Mouse (Mus musculus): ENCODE measurements at regions not wholly inside any gene's neighbourhood (a gene's known extent, or its start where the extent isn't known, plus 50 kb on each side); places are given as distances from the start of the nearest gene placed in this dataset.
A peak's percentile ranks its signal among the peaks of the same experiment; 100 is the strongest.

DNA sequence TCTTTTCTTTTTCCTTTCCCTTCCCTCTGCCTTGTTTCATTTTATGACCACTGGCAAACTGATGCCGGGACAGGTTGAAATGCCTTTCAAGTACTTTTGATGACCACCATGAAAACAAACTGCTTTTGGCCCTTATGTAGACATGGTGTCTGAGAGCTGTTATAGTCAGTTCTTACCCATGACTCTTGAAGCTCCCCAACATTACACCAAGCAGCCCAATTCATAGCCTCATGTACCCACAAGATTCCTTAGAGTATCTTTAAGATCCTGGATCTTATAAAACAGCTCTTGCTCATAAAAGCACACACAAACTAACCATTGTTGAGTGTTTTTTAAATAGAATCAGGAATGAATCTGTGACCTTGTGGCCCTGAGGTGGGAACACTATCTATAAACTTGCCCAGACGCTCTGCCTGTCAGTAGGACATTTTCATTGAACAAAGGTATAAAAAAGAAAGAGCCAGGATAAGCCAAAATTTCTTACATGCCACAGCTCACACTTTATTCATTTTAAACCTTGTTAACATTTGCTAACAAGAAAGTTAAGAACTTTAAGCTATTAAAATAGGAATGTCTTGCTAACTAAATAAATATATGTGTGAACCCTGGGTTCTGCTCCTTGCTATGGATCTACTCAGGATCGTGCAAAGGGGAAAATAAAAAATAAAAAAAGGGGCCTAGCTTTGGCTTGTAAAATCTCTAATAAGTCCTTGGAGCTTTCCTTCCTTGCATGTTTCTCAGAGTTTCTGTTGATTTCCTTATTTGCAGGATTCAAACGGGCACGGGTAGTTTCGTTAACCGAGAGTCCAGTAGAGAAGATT is 375.9 kb upstream of the Btbd3 start:
- Histone ChIP-seq H3K4me3 (no peak overlapping the region), H3K27ac (replicated peaks) (no peak overlapping the region), H3K9me3 (no peaks in the 10 kb centered on the region), H3K36me3 (replicated peaks) (no peaks in the 10 kb centered on the region), H3K4me1 (no peaks in the 10 kb centered on the region), H3K27me3 (replicated peaks; ENCODE audit: low read depth, poor library complexity, severe bottlenecking) (no peaks in the 10 kb centered on the region)
- no peak for DNase-seq (ENCODE audit: low spot score)
- 92% methylated on average over 7 of the region's 7 CpGs for WGBS

DNA sequence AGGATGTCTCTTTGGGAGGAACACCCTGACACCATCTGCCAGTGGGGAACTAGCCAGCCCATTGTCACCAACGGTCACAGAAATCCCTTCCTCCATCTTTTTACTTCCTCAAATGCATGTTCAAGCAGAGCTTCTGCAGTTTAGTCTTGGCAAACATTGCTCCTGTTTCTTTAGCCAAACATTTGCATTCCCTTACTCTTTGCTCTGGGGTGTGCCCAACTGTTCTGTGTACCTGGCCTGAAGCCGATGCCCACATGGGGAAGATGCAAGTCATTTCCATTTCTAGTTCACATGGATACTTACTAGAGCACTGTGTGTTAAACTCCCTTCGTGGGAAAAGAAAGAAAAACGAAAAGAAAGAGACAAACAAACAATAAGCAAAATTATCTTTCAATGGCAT is 386.7 kb upstream of the Btbd3 start:
- H3K4me1 ChIP-seq = no peaks in the 10 kb centered on the region
- H3K27me3 ChIP-seq (replicated peaks; ENCODE audit: low read depth, poor library complexity, severe bottlenecking) = no peaks in the 10 kb centered on the region
- DNase-seq (ENCODE audit: low spot score) = no peak
- H3K4me3 ChIP-seq = no peak overlapping the region
- WGBS = 83% methylated on average over 4 of the region's 4 CpGs
- H3K9me3 ChIP-seq = no peaks in the 10 kb centered on the region
- no peak overlapping the region for H3K27ac ChIP-seq (replicated peaks)
- H3K36me3 ChIP-seq (replicated peaks) = no peaks in the 10 kb centered on the region

DNA sequence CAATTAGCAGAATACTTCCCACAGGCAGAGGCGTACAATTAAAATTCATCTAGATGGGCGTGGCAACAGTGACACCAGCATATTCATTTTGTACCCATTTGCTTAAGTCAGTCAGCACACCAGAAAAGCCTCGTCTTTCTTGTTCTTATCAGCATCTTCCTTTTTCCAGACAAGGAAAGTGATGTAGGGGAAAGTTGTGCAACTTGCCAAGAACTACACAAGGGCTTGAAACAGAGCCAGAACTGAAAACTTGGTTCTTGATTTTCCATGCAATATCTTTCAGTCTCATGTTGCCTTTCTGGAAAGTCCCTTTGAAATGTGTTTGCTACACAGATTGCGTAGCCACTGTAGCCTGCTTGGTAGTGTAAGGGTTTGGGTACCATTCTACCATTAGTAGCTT is 401.9 kb upstream of the Btbd3 start:
- Histone ChIP-seq H3K27ac (replicated peaks) (no peak overlapping the region), H3K4me3 (no peak overlapping the region), H3K9me3 (no peaks in the 10 kb centered on the region), H3K27me3 (replicated peaks; ENCODE audit: low read depth, poor library complexity, severe bottlenecking) (no peaks in the 10 kb centered on the region), H3K36me3 (replicated peaks) (no peaks in the 10 kb centered on the region), H3K4me1 (no peaks in the 10 kb centered on the region)
- no peak for DNase-seq (ENCODE audit: low spot score)
- 85% methylated on average over 4 of the region's 4 CpGs for WGBS

DNA sequence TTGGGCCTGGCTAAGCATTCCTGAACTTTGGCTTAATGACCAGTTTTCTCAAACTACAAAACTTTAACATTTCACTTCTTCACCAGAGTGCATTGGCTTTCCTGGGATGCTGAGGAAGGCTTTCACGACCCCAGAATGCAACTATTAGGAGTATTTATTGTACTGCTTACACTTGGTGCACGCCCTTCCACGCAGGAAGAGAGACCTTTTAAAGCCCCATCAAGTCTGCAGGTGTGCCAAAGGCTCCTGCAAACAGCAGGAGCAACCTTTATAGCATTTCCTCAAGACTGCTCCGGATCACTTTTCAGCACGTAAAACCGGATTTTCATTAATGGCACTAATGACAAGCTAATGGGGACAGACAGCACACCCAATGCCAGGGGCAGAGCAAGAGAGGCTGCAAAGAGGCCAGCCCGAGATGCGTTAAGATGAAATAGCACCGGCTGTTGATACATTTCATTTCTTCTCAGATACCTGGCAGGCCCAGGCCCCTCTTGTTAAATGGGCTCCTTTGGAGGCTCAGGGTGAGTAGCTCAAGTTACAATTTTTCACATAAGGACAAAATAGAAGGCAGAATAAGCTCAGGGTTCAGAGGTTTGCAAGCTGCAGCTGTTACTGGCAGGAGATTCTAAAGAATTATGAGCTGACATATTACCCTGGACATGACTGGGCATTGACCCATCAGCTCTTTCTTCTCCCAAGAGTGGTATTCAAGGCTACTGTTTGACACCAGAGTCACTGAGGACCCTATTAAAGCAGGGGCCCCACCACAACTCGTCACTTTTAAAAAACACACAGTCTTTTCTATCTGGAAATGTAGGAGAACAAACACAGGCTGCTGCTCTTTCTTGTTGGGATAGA is 402.7 kb upstream of the Btbd3 start:
- no peaks in the 10 kb centered on the region for H3K36me3 ChIP-seq (replicated peaks)
- H3K4me1 ChIP-seq = no peaks in the 10 kb centered on the region
- H3K27me3 ChIP-seq (replicated peaks; ENCODE audit: low read depth, poor library complexity, severe bottlenecking) = no peaks in the 10 kb centered on the region
- no peak overlapping the region for H3K4me3 ChIP-seq
- H3K27ac ChIP-seq (replicated peaks) = no peak overlapping the region
- 77% methylated on average over 10 of the region's 10 CpGs for WGBS
- no peaks in the 10 kb centered on the region for H3K9me3 ChIP-seq
- no peak for DNase-seq (ENCODE audit: low spot score)

DNA sequence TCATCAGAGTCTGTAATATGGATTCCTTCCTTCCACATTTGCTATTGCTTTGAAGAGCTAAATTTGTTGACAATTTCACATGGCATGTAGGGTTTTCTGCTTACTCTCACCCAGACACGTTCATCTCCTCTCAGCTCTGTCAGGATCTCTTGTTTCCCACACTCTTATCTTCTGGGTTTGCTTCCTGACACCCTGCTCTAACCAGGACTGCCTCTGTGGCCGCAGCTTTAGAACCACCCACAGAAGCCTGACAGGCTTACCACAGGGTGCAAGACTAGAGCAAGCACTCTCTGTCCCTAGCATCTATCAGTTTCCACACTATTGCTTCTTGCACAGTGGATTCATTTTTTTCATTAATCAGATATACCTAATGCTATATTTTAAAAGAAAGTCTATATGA is 408.5 kb upstream of the Btbd3 start:
- H3K27me3 ChIP-seq (replicated peaks; ENCODE audit: low read depth, poor library complexity, severe bottlenecking) = no peaks in the 10 kb centered on the region
- H3K36me3 ChIP-seq (replicated peaks) = no peaks in the 10 kb centered on the region
- H3K27ac ChIP-seq (replicated peaks) = no peak overlapping the region
- no peak overlapping the region for H3K4me3 ChIP-seq
- no peak for DNase-seq (ENCODE audit: low spot score)
- H3K9me3 ChIP-seq = no peaks in the 10 kb centered on the region
- no peaks in the 10 kb centered on the region for H3K4me1 ChIP-seq
- WGBS = 61% methylated on average over 2 of the region's 2 CpGs

DNA sequence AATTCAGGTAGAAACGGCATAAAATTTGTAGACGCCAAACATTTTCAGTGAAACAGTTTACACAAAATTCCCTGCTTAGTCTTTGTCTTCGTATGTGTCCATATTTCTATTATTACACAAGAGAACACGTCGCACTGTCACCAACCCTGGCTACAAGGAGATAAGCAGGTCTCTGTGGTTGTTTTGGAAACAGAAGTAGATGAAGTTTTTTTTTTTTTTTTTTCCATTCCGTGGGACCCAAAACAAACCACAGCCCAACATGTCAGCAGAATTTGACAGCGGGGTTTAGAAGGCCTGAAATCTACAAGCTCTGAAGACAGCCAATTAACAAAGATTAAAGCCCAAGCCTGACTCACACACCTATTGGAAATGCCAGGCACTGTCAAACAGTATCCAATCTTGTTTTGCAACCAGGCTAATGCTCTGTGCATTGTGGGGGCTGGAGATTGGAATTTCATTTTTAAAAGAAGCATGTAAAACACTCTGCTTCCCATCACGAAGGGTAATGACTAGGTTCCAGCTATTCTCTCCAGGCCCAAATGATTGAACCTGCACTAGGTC is 428.5 kb upstream of the Btbd3 start:
- Histone ChIP-seq H3K27me3 (replicated peaks; ENCODE audit: low read depth, poor library complexity, severe bottlenecking) (no peaks in the 10 kb centered on the region), H3K27ac (replicated peaks) (no peak overlapping the region), H3K36me3 (replicated peaks) (no peaks in the 10 kb centered on the region), H3K9me3 (no peaks in the 10 kb centered on the region), H3K4me3 (no peak overlapping the region), H3K4me1 (peaks cover 6% of the 10 kb centered on the region)
- DNase-seq (ENCODE audit: low spot score) = no peak
- WGBS = 73% methylated on average over 8 of the region's 8 CpGs

DNA sequence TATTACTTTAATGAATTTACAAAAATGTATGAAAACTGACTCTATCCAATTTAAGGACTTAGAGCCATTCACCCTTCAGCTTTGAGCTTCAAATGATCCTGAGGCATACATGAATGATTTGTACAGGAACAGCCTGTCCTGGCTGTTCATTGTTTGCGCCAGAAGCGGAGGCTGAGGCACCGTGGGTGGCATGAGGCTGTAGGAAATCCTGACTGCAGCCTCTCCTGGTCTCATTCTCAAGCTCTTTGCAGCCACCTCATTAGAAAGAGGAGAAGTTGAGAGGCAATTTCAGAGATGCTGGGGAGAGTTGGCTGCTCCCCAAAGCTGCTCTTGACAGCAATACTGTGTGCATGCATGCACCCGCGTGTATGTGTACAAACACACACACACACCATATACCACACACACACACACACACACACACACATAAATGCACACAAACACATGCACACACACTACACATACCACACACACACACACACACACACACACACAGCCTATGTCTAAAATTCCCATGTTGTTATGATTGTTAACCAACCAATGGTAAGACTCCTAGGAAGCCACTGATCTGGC is 434.9 kb upstream of the Btbd3 start:
- Histone ChIP-seq H3K36me3 (replicated peaks) (no peaks in the 10 kb centered on the region), H3K4me3 (no peak overlapping the region), H3K27me3 (replicated peaks; ENCODE audit: low read depth, poor library complexity, severe bottlenecking) (no peaks in the 10 kb centered on the region), H3K9me3 (no peaks in the 10 kb centered on the region), H3K27ac (replicated peaks) (no peak overlapping the region), H3K4me1 (peaks cover 4% of the 10 kb centered on the region)
- WGBS = 79% methylated on average over 5 of the region's 5 CpGs
- DNase-seq (ENCODE audit: low spot score) = no peak

DNA sequence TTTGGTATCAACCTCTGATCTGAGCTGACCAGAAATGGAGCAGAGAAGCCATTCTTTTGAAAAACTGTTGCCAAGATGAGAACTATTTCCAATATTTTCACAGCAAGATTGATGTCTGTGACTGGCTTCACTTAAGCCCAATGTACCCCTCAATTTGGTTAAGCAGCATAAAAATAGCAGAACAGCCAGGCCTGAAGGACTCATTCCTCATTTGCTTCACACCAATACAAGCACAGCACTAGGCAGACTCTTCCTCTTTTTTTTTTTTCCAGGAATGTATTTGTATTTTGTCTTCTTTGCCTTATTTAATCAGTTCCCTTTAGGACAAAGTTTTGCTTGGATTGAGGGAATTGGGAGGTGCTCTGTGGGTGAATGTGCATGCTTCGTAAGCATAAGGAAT is 441.4 kb upstream of the Btbd3 start:
- no peak for DNase-seq (ENCODE audit: low spot score)
- H3K4me1 ChIP-seq = no peaks in the 10 kb centered on the region
- no peaks in the 10 kb centered on the region for H3K36me3 ChIP-seq (replicated peaks)
- H3K27ac ChIP-seq (replicated peaks) = no peak overlapping the region
- H3K9me3 ChIP-seq = no peaks in the 10 kb centered on the region
- H3K4me3 ChIP-seq = no peak overlapping the region
- 92% methylated on average over 1 of the region's 1 CpGs for WGBS
- H3K27me3 ChIP-seq (replicated peaks; ENCODE audit: low read depth, poor library complexity, severe bottlenecking) = no peaks in the 10 kb centered on the region

DNA sequence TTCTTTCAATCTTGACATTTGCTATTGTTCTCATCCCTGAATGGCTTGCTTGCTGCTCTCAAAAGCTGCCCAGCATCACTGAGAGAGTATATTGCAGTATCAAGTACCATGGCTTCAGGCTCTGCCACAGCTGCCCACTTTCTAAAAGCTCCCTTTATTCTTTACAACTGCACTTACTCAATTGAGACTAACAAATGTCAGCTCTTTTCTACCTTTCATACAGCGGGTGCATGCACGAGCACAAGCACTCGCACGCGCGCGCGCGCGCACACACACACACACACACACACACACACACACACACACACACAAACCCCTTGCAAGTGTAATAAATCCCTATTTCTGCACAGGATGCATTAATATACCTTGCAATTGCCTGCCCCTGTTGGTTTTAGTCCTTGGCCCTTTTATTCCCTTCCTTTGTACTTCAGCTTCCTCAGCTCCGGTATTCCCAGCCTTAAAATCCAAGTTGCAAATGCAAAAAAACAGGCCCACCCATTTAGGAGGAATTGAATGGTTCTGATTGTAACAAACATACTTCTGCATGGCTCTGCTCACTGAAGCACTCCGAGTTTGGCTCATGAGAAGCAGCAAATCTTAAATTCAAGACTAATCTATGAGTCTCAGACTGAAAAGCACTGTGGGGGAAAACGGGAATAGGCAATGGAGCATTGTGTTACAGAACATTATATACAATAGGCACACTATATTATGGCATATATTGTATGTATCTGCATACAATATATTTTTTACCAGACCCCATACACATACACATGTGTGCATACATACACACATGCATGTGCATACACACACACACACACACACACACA is 447.7 kb upstream of the Btbd3 start:
- 67% methylated on average over 13 of the region's 13 CpGs for WGBS
- H3K4me3 ChIP-seq = no peak overlapping the region

DNA sequence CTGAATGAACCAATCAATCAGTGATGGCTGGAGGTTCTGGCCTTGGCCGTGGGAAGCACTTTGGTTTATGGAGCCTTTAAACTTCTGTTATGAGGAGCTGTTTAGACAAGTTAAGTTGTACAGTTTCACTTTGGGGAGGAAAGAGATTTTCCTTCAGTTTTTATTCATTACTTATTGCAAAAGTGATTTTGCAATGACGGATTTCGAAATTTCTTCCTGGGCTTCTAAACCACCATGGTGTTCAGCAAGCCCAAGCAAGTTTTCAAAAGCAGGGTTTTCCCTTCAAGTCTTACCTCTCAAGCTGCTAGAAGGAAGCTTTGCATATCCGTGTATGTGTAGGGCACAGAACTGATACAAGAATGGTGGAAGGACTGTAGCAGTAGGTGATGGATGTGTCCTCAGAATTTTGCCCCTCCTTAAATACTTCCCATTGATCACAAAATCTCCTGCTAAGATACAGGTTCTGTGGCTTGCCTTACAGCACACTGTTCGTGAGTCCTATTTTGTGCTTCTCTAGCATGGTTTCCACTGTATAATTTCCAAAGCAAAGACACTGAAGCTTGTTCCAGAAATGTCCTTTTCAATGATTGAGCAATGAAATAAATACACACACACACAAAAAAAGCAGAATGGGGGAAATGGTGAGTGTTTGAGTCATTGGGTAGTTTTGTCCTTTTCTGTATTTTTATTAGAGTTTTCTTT is 448.6 kb upstream of the Btbd3 start:
- no peaks in the 10 kb centered on the region for H3K9me3 ChIP-seq
- no peaks in the 10 kb centered on the region for H3K27me3 ChIP-seq (replicated peaks; ENCODE audit: low read depth, poor library complexity, severe bottlenecking)
- H3K27ac ChIP-seq (replicated peaks) = no peak overlapping the region
- WGBS = 85% methylated on average over 5 of the region's 5 CpGs
- no peaks in the 10 kb centered on the region for H3K36me3 ChIP-seq (replicated peaks)
- H3K4me3 ChIP-seq = no peak overlapping the region
- H3K4me1 ChIP-seq = 0 out of 2 replicates have a peak, but pooled peaks cover 6% of the 10 kb centered on the region
- DNase-seq (ENCODE audit: low spot score) = no peak

More for the DNA sequence above, 447.7 kb upstream of the Btbd3 start:
- no peaks in the 10 kb centered on the region for H3K27me3 ChIP-seq (replicated peaks; ENCODE audit: low read depth, poor library complexity, severe bottlenecking)
- DNase-seq (ENCODE audit: low spot score) = peak; percentile 18
- H3K9me3 ChIP-seq = no peaks in the 10 kb centered on the region
- 0 out of 2 replicates have a peak, but pooled peaks cover 6% of the 10 kb centered on the region for H3K4me1 ChIP-seq
- H3K36me3 ChIP-seq (replicated peaks) = no peaks in the 10 kb centered on the region
- H3K27ac ChIP-seq (replicated peaks) = peak overlapping the region; percentile 14; the same call in 1 of the 2 replicates

DNA sequence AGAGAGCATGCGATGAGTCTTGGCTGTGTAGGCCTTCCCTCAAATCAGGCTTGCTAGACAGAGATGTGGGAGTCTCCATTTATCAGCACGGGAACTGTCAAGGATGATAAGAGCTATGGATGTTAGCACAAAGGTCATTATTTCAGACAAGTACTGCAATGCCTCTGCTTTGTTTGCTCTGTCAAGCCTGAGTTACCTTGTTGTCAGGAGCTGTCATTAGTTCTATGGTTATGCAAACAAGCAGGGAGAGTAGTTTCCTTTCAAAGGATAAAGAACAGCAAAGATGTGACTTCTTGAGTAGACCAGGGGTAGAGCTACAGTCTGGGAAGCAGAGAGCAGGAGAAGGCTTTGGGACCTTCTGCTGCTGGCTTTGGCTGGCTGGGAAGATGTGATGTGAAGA is 461.5 kb upstream of the Btbd3 start:
- Histone ChIP-seq H3K4me3 (no peak overlapping the region), H3K27ac (replicated peaks) (no peak overlapping the region), H3K9me3 (no peaks in the 10 kb centered on the region), H3K36me3 (replicated peaks) (no peaks in the 10 kb centered on the region), H3K4me1 (no peaks in the 10 kb centered on the region), H3K27me3 (replicated peaks; ENCODE audit: low read depth, poor library complexity, severe bottlenecking) (no peaks in the 10 kb centered on the region)
- WGBS = 70% methylated on average over 2 of the region's 2 CpGs
- no peak for DNase-seq (ENCODE audit: low spot score)
